Mouse (Mus musculus) hindbrain, embryonic 11.5 days (tissue): Measurements from ENCODE around the gene Ccdc8. TPM values are rescaled to one million over a fixed set of nuclear protein-coding genes. Genes with fewer than 3 reads are reported as not detected.
"Not testable (repeated sequence)": the region's sequence is repeated elsewhere in the genome, so short reads cannot be mapped to it uniquely, and the experiment has no call there.

ENCODE experiments used
- ATAC-seq: fragments of 200-750 bp; cut with Nextera tagmentation; 2 replicates; pipeline ENCODE4 v1.8.0; 2017; ENCODE audit warnings: mild to moderate bottlenecking, moderate TSS enrichment, moderate library complexity; ENCODE audit not compliant: low FRiP score
- DNase-seq: peaks from one replicate; pipeline ENCODE4 v3.0.0-alpha.2; 2015; ENCODE audit warnings: low spot score
- H3K27ac ChIP-seq: fragments of 300-500 bp; sonication (generic); 2 replicates; pipeline ENCODE4 v1.5.1; 2014; ENCODE audit warnings: mild to moderate bottlenecking, low read depth, low read length
- H3K27me3 ChIP-seq: fragments of 300-500 bp; sonication (generic); 2 replicates; pipeline ENCODE4 v1.6.1; 2014; ENCODE audit warnings: mild to moderate bottlenecking, low read length, moderate library complexity, mixed read lengths; ENCODE audit not compliant: control insufficient read depth, insufficient read depth
- H3K36me3 ChIP-seq: fragments of 300-500 bp; sonication (generic); 2 replicates; pipeline ENCODE4 v1.6.1; 2014; ENCODE audit warnings: mild to moderate bottlenecking, low read length, moderate library complexity, mixed read lengths; ENCODE audit not compliant: control insufficient read depth, insufficient read depth
- H3K4me1 ChIP-seq: fragments of 300-500 bp; sonication (generic); replicated peaks from 2 replicates; pipeline ENCODE4 v1.6.1; 2014; ENCODE audit warnings: low read length, mixed read lengths; ENCODE audit not compliant: control insufficient read depth, insufficient read depth
- H3K4me2 ChIP-seq: fragments of 300-500 bp; sonication (generic); replicated peaks from 2 replicates; pipeline ENCODE4 v1.6.1; 2014; ENCODE audit warnings: mild to moderate bottlenecking, low read depth, low read length
- H3K4me3 ChIP-seq: fragments of 300-500 bp; sonication (generic); 2 replicates; pipeline ENCODE4 v1.5.1; 2014; ENCODE audit warnings: low read depth, low read length
- H3K9ac ChIP-seq: fragments of 300-500 bp; sonication (generic); 2 replicates; pipeline ENCODE4 v1.6.1; 2014; ENCODE audit warnings: low read depth, low read length
- H3K9me3 ChIP-seq: fragments of 300-500 bp; sonication (generic); 2 replicates; pipeline ENCODE4 v1.6.1; 2016; ENCODE audit warnings: low read length; ENCODE audit not compliant: control insufficient read depth
- WGBS: fragments of 180-500 bp; shearing (Covaris S2); extraction: QIAGEN DNeasy Blood & Tissue Kit; methylation state at CpG from one replicate; pipeline ENCODE4 v1.1.7; 2014; 5-methylcytosine and 5-hydroxymethylcytosine counted together
- polyA plus RNA-seq: library from polyadenylated mRNA; unstranded; fragments of >200 nt; fragmentation: Nextera tagmentation; extraction: Ambion mirVana; gene quantifications from 2 replicates; pipeline ENCODE4 v1.2.1, GENCODE M21; 2014

Ccdc8 gene
- polyA plus RNA-seq, 1 experiment from 2014 or later: 6.2 TPM

DNA sequence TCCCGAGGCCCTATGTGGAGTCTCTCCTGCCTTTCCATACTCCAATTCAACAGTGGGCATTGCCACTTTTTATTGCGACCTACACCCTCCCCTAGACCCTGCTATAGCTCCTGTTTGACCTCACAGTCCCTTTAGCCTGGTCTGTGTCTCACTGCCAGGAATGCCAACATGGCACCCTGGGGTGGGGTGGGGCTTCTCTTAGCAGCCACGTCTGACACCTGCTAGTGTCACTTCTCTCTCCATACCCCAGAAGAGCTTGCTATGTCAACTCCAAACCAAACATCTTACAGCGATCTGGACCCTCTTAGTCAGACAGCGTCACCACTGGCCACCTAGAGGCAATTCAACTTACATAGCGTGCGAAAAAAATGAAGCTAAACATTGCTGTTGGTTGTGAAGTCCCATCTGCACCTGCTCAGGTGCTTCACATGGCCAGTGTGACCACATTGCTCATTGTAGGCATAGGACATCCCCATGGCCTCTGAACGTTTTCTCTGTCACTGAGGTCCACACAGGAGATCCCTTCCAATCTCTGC lies 43.5 kb upstream of the Ccdc8 start:
- Histone ChIP-seq H3K4me2 (no peak overlapping the region), H3K4me3 (no peak overlapping the region), H3K4me1 (peaks cover 28% of the 10 kb centered on the region; the same call in 1 of the 2 replicates), H3K9me3 (no peaks in the 10 kb centered on the region), H3K9ac (no peak overlapping the region), H3K27me3 (peaks cover 50% of the 10 kb centered on the region), H3K27ac (no peak overlapping the region), H3K36me3 (no peaks in the 10 kb centered on the region)
- 52% methylated on average over 8 of the region's 8 CpGs for WGBS
- no peak for ATAC-seq
- no peak for DNase-seq

DNA sequence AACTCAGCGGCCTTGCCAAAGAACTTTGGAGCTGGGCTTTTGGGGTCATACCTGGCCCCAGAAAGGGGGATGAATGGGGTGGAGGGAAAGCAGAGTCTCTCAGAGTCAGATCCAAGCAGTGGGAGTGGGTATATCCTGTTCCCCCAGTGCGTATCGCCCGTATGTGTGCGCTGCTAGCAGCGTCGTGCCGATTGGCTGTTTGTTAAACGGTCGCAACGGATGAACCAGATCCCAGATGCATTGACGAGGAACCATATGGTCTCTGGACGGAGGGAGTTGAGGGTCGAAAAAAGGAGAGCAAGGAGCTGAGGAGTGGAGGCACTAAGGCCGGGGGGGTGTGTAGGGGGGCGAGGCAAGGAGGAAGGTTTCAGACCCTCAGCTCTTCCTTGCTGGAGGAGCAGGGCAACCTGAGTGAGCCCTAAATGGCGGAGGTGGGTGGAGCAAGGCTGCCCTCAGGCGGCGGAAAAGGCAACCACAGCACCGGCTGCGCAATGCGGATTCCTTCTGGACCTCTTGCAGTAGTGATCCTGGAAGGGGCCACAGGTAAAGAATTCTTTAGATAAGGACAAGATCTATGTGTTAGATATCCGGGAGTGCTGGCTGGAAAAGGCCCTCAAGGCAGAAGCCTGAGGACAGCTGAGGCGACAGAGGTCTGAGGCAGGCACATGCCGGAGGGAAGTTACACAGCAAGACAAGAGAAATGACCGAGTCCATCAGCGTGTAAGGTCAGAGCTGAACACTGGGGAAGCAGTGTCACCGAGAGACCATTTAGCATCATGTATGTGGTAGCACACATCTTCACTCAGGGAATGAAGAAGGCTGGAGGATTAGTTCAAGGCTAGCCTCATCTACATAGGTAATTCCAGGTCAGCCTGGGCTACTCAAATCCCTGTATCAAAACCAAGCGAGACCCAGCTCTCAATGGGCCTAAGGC lies 42.3 kb upstream of the Ccdc8 start:
- Histone ChIP-seq H3K9ac (peak overlapping the region; percentile 49; the same call in 1 of the 2 replicates), H3K4me2 (peak overlapping the region; percentile 42), H3K4me3 (peak overlapping the region; percentile 16), H3K27me3 (peaks cover 46% of the 10 kb centered on the region), H3K9me3 (no peaks in the 10 kb centered on the region), H3K4me1 (peaks cover 26% of the 10 kb centered on the region; the same call in 1 of the 2 replicates), H3K36me3 (no peaks in the 10 kb centered on the region), H3K27ac (no peak overlapping the region)
- 11% methylated on average over 29 of the region's 29 CpGs for WGBS
- peak; percentile 50 for ATAC-seq
- peak; percentile 89 for DNase-seq

DNA sequence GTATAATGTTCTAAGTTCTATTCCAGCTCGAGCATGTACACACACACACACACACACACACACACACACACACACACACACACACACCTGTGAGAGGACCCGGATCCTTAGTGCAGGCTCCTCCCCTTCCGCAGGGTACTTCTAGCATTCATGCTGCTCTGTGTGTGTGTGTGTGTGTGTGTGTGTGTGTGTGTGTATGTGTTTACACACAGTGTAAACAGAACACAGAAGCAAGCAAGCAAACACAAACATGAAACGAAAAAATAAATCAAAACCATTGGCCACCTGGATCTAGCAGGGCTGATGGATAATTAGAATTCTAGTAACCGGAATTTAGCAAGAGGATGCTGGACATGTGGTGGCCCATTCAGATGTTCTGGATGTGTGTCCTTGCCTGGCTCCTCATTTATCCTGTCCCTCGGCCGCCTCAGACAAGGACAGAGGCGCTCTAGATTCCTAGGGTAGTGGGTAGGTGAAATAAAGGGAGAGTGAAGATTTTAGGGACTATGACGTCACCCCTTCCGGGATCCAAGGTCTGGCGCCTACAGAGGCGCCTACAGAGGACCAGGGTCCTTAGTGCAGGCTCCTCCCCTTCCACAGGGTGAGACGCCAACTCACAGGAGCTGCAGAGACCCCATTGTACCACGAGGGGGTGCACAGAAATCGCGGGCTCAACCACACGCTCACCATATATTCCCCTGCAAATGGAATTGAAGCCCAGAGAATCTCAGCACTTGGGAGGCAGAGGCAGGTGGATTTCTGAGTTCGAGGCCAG lies 41.5 kb upstream of the Ccdc8 start:
- Histone ChIP-seq H3K4me1 (peaks cover 23% of the 10 kb centered on the region; the same call in 1 of the 2 replicates), H3K27me3 (peaks cover 38% of the 10 kb centered on the region), H3K36me3 (no peaks in the 10 kb centered on the region), H3K4me2 (0 out of 2 replicates have a peak overlapping the region, but pooled peaks have one; percentile 14), H3K27ac (no peak overlapping the region), H3K9ac (no peak overlapping the region), H3K9me3 (no peaks in the 10 kb centered on the region), H3K4me3 (no peak overlapping the region)
- ATAC-seq: peak; percentile 60
- DNase-seq: peak; percentile 89
- 32% methylated on average over 18 of the region's 18 CpGs for WGBS

DNA sequence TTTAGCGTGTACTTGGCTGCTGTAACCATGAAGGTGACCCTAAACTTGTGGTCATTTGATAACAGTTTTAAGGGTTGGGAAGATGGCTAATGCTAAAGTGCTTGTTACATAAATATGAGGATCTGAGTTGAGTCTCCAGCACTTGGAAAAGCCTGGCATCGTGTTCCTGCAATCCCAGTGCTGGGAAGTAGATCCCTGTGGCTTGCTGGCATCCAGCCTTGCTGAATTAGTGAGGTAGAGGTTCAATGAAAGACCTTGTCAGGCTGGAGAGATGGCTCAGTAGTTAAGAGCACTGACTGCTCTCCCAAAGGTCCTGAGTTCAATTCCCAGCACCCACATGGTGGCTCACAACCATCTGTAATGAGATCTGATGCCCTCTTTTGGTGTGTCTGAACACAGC lies 38.7 kb upstream of the Ccdc8 start:
- peaks cover 10% of the 10 kb centered on the region for H3K27me3 ChIP-seq
- H3K4me3 ChIP-seq: not testable (repeated sequence)
- WGBS: 61% methylated on average over 2 of the region's 2 CpGs

DNA sequence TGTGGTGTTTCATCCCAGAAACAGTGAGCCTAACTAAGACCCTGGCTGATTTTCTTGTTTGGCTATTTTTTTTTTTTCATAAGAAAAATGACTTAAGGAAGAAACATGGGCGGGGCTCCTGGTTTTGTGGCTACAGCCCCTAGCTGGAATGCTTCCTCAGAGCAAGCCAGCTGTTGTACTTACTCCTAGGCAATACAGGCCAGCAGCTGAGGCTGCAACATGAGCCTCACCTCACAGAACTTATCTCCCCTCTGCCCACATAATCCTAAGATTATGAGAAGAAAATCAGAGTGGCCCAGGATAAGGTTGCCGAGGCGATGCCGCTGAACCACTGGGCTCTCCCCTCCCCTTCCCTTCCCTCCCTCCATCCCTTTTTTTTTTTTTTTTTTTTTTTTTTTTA lies 36.8 kb upstream of the Ccdc8 start:
- Histone ChIP-seq H3K4me2 (no peak overlapping the region), H3K27me3 (no peaks in the 10 kb centered on the region), H3K9ac (no peak overlapping the region), H3K36me3 (no peaks in the 10 kb centered on the region), H3K27ac (no peak overlapping the region), H3K4me1 (no peaks in the 10 kb centered on the region), H3K9me3 (no peaks in the 10 kb centered on the region), H3K4me3 (no peak overlapping the region)
- DNase-seq: no peak
- ATAC-seq: no peak
- WGBS: 85% methylated on average over 4 of the region's 4 CpGs

More for the DNA sequence above, 38.7 kb upstream of the Ccdc8 start:
- not testable (repeated sequence) for H3K9ac ChIP-seq, H3K36me3 ChIP-seq, H3K4me2 ChIP-seq, H3K9me3 ChIP-seq, H3K4me1 ChIP-seq, H3K27ac ChIP-seq, DNase-seq, ATAC-seq

DNA sequence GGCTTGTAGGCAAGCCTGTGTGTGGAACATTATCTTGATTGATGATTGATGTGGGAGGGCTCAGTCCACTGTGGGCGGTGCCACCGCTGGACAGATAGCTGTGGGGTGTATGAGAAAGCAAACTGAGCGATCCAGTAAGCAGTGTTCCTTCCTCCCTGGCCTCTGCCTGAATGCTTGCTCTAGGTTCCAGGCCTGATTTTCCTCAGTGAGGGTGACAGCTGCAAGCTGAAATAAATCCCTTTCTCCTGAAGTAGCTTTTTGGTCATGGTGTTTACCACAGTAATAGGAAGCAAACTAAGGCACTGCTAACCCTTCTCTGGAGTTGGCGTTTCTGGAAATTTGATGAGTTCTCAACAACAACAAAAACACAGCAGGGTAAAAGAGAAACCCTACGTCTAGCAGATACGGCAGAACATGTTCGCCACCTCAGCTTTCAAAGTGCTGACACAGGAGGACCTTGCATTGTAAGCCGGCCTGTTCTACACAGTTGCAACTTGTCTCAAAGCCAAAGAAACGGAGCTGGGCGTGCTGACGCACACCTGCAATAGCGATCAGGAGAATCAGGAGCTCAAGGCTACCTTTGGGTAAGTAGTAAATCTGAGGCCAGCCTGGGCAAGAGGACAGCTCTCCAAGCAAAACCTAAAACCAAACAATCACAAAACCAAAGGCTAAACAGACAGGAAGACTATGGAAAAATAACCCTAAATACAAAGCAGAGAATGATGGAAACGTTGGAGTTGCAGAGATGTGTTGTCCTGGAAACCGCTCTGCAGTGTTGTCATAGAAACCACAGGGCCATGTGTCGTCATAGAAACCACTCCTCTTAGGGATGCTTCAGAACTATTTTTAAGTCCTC lies 35.9 kb upstream of the Ccdc8 start:
- DNase-seq (peak; percentile 60), ATAC-seq (no peak)
- Histone ChIP-seq H3K9ac (no peak overlapping the region), H3K4me3 (no peak overlapping the region), H3K4me2 (no peak overlapping the region), H3K27ac (peak overlapping the region; percentile 65), H3K27me3 (no peaks in the 10 kb centered on the region), H3K36me3 (no peaks in the 10 kb centered on the region), H3K4me1 (no peaks in the 10 kb centered on the region), H3K9me3 (no peaks in the 10 kb centered on the region)
- 56% methylated on average over 15 of the region's 15 CpGs for WGBS

DNA sequence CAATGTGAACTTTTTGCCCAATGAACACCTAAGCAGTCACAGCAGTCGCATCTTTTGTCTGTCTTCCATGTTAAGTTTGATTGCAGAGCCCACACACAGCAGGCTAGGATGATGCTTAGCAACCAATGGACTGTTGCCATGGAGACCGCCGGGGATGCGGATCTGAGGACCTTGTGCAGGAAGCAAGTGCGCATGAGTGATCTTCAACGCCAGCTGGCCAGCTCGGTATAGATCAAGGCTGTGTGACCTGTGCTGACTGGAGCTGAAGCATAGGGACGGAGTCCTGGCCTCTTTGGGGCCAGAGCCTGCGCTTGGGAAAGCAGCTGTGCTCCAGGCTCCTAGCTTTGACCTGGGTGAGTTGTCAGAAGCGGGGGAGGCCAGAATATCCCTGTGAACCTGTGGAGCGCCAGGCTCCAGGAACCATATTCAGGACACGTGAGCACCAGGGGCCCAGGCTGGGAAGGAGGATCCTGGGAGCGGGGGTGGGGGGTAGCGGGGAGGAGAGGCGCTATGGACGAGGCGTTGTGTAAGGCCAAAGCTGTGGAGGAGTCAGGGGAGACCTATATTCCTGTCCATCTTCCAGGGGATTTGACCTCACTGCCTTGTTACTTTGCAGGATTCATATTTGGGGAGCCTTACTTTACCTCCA lies 32.8 kb upstream of the Ccdc8 start, which contains the start of gene Pnmal1:
Gene Pnmal1, plus strand, starts transcription at position 141 of the 649 bp plus-strand sequence.
- peak; percentile 96 for DNase-seq
- Histone ChIP-seq H3K36me3 (no peaks in the 10 kb centered on the region), H3K4me3 (peak within 1 kb of the TSS; percentile 6), H3K9me3 (no peaks in the 10 kb centered on the region), H3K4me2 (peak within 1 kb of the TSS; percentile 53), H3K27me3 (no peaks in the 10 kb centered on the region), H3K9ac (peak within 1 kb of the TSS; percentile 1; the same call in 1 of the 2 replicates), H3K27ac (peak within 1 kb of the TSS; percentile 95), H3K4me1 (no peaks in the 10 kb centered on the region)
- WGBS: 19% methylated on average over 17 of the region's 17 CpGs
- peak; percentile 96 for ATAC-seq
